Mouse (Mus musculus) myocyte (in vitro differentiated cells): ENCODE data around the gene Cyp27b1.

Experiments
- CEBPB ChIP-seq: IDR thresholded peaks from 2 replicates; pipeline ENCODE4 v1.6.1; 2011; ENCODE audit warnings: mild to moderate bottlenecking, moderate library complexity; ENCODE audit not compliant: poor library complexity, insufficient read depth, severe bottlenecking
- MAX ChIP-seq: IDR thresholded peaks from one replicate; pipeline ENCODE4 v1.6.1; 2011; ENCODE audit warnings: low read depth, mild to moderate bottlenecking, control low read depth
- MYOD1 ChIP-seq, 3 experiments: IDR thresholded peaks; one replicate each; pipeline ENCODE4 v1.6.1; 2011; ENCODE audit warnings: control low read depth in 2 of 3, low read depth in 2 of 3, mild to moderate bottlenecking in 2 of 3, moderate library complexity in 1 of 3; ENCODE audit not compliant: insufficient read length in 2 of 3, control insufficient read depth in 1 of 3
- MYOG ChIP-seq, 3 experiments: IDR thresholded peaks; one replicate each; pipeline ENCODE4 v1.6.1; 2011; ENCODE audit warnings: control low read depth in 2 of 3, low read depth in 2 of 3, mild to moderate bottlenecking in 2 of 3; ENCODE audit not compliant: insufficient read length in 2 of 3, control insufficient read depth in 1 of 3, insufficient read depth in 1 of 3
- POLR2A ChIP-seq: IDR thresholded peaks from one replicate; pipeline ENCODE4 v1.6.1; 2011; ENCODE audit warnings: low read depth, mild to moderate bottlenecking, control low read depth, moderate library complexity; ENCODE audit not compliant: insufficient read length
- POLR2AphosphoS2 ChIP-seq: IDR thresholded peaks from one replicate; pipeline ENCODE4 v1.6.1; 2011; ENCODE audit warnings: low read depth, control low read depth; ENCODE audit not compliant: insufficient read length
- REST ChIP-seq: IDR thresholded peaks from one replicate; pipeline ENCODE4 v1.6.1; 2011; ENCODE audit warnings: mild to moderate bottlenecking, control low read depth, moderate library complexity; ENCODE audit not compliant: insufficient read depth, insufficient read length
- SRF ChIP-seq: IDR thresholded peaks from one replicate; pipeline ENCODE4 v1.6.1; 2011; ENCODE audit warnings: low read depth; ENCODE audit not compliant: control insufficient read depth, insufficient read length
- TCF12 ChIP-seq: IDR thresholded peaks from one replicate; pipeline ENCODE4 v1.6.1; 2011; ENCODE audit warnings: mild to moderate bottlenecking, control low read depth; ENCODE audit not compliant: poor library complexity, insufficient read depth, severe bottlenecking
- USF1 ChIP-seq: IDR thresholded peaks from one replicate; pipeline ENCODE4 v1.6.1; 2011; ENCODE audit warnings: low read depth, mild to moderate bottlenecking, control low read depth, moderate library complexity

- TF ChIP-seq POLR2AphosphoS2 (no peak), MYOD1 (IDR thresholded peaks at IDR 0.05; ENCODE audit: control insufficient read depth in 1 of 3, insufficient read length in 2 of 3, low read depth in 2 of 3) (no peak), CEBPB (no peak), USF1 (no peak), POLR2A (no peak), SRF (no peak), MAX (no peak), MYOG (IDR thresholded peaks at IDR 0.05; ENCODE audit: control insufficient read depth in 1 of 3, insufficient read depth in 1 of 3, insufficient read length in 2 of 3, low read depth in 2 of 3) (no peak), TCF12 (no peak), REST (no peak)
Measured at GRCm38 (mm10) chr10:127043187-127043586, 4.9 kb upstream of the Cyp27b1 start.
